Mouse (Mus musculus): ENCODE data around the gene Trp53i11.

The Trp53i11 gene

GRCm38 (mm10) chr2:93187323-93187996 is at the start of gene Trp53i11:
Gene Trp53i11, plus strand, starts transcription at chr2:93187548.
- in situ Hi-C loops (cut with MboI, MseI), result no loop called here

- in situ Hi-C loops (cut with MboI, MseI), result no loop called here
Measured at GRCm38 (mm10) chr2:93139476-93139875, 47.9 kb upstream of the Trp53i11 start.

GRCm38 (mm10) chr2:93141329-93141728 is 46.0 kb upstream of the Trp53i11 start:
- in situ Hi-C loops (cut with MboI, MseI), result no loop called here

- in situ Hi-C loops (cut with MboI, MseI), result no loop called here
Measured at GRCm38 (mm10) chr2:93142616-93143015, 44.7 kb upstream of the Trp53i11 start.

GRCm38 (mm10) chr2:93144126-93144525 is 43.2 kb upstream of the Trp53i11 start:
- in situ Hi-C loops (cut with MboI, MseI), result no loop called here

- in situ Hi-C loops (cut with MboI, MseI), result no loop called here
Measured at GRCm38 (mm10) chr2:93150009-93150408, 37.3 kb upstream of the Trp53i11 start.

GRCm38 (mm10) chr2:93150673-93151450 is 36.5 kb upstream of the Trp53i11 start:
- in situ Hi-C loops (cut with MboI, MseI), result no loop called here

- in situ Hi-C loops (cut with MboI, MseI), result no loop called here
Measured at GRCm38 (mm10) chr2:93152191-93152601, 35.2 kb upstream of the Trp53i11 start.

- in situ Hi-C loops (cut with MboI, MseI), result no loop called here
Measured at GRCm38 (mm10) chr2:93152883-93153491, 34.4 kb upstream of the Trp53i11 start.

GRCm38 (mm10) chr2:93153833-93154232 is 33.5 kb upstream of the Trp53i11 start:
- in situ Hi-C loops (cut with MboI, MseI), result no loop called here

- in situ Hi-C loops (cut with MboI, MseI), result no loop called here
Measured at GRCm38 (mm10) chr2:93154486-93155032, 32.8 kb upstream of the Trp53i11 start.

GRCm38 (mm10) chr2:93160467-93161035 is 26.8 kb upstream of the Trp53i11 start:
- in situ Hi-C loops (cut with MboI, MseI), result loop anchor here in 1 of 2 experiments (10.0 kb wide), 1 partner anchor 776 kb away; the partner anchor contains the start of gene 1700029I15Rik

GRCm38 (mm10) chr2:93161914-93162664 is 25.3 kb upstream of the Trp53i11 start:
- in situ Hi-C loops (cut with MboI, MseI), result loop anchor here in 1 of 2 experiments (10.0 kb wide), 1 partner anchor 777 kb away; the partner anchor contains the start of gene 1700029I15Rik

- in situ Hi-C loops (cut with MboI, MseI), result loop anchor here in 1 of 2 experiments (10.0 kb wide), 1 partner anchor 778 kb away; the partner anchor contains the start of gene 1700029I15Rik
Measured at GRCm38 (mm10) chr2:93162791-93163190, 24.6 kb upstream of the Trp53i11 start.

GRCm38 (mm10) chr2:93163317-93163716 is 24.0 kb upstream of the Trp53i11 start:
- in situ Hi-C loops (cut with MboI, MseI), result loop anchor here in 1 of 2 experiments (10.0 kb wide), 1 partner anchor 779 kb away; the partner anchor contains the start of gene 1700029I15Rik

GRCm38 (mm10) chr2:93163750-93164335 is 23.5 kb upstream of the Trp53i11 start:
- in situ Hi-C loops (cut with MboI, MseI), result loop anchor here in 1 of 2 experiments (10.0 kb wide), 1 partner anchor 779 kb away; the partner anchor contains the start of gene 1700029I15Rik

- in situ Hi-C loops (cut with MboI, MseI), result loop anchor here (5.0 to 10.0 kb wide), 2 partner anchors 84 to 781 kb away; partner anchors contain the start of gene 1700029I15Rik (in 1 of the 2)
Measured at GRCm38 (mm10) chr2:93166295-93166694, 21.1 kb upstream of the Trp53i11 start.

GRCm38 (mm10) chr2:93166734-93167406 is 20.5 kb upstream of the Trp53i11 start:
- in situ Hi-C loops (cut with MboI, MseI), result loop anchor here (5.0 to 10.0 kb wide), 2 partner anchors 85 to 782 kb away; partner anchors contain the start of gene 1700029I15Rik (in 1 of the 2)

- in situ Hi-C loops (cut with MboI, MseI), result no loop called here
Measured at GRCm38 (mm10) chr2:93170156-93170844, 17.0 kb upstream of the Trp53i11 start.
